Mouse (Mus musculus): ENCODE measurements at regions not wholly inside any gene's neighbourhood (a gene's known extent, or its start where the extent isn't known, plus 50 kb on each side); places are given as distances from the start of the nearest gene placed in this dataset.
A peak's percentile ranks its signal among the peaks of the same experiment; 100 is the strongest.

DNA sequence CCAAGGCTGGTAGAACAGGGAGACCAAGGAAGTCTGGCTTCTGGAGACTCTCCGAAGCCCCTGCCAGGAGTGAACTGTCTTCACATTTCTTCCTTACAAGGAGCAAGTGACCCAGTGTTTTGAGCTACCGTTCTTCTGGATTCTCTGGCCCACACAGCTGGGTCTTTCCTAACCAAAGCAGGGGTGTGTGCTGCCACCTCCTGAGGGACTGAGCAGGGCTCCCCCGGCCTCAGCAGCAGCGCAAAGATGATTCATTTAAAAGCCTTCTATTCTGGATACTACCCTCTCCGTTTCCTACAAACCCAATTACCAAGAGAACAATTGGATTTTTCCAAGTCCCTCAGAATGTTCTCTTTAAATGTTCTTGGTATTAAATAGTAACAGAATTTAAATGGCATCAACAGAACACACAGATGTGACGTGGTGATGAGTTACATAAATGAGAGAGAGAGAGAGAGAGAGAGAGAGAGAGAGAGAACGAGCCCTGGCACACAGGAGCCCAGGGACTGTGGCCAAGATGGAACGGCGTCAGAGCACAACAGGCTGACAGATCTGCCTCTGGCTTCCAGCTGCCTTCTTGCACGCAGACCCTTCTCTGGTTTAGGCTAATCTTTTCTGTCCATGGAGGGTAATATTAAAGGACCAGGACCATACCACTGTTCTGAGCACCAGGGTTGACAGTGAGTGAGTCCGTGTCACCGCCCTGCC, 191.6 kb downstream of the Agtpbp1 start:
- no peak for DNase-seq (ENCODE audit: low spot score in 2 of 2)

DNA sequence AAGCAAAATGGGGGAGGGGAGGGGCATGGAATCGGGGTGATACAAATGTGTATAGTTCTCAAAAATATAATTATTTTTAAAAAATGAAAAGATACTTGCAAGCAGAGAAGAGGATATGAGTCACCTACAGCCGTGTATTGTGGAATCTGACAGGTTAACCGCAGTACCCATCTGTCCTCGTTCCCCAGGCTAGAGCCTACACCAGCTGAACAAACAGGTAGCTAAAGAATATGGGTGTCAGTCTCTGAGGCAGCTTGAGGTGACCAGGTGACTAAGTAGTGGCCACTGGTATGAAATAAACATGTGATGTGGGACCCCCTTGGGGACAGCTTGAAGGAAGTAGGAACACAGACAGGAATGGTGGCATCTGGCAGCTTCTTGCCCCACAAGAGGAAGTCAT, 192.2 kb downstream of the Agtpbp1 start:
- DNase-seq (ENCODE audit: low spot score in 2 of 2) = no peak

DNA sequence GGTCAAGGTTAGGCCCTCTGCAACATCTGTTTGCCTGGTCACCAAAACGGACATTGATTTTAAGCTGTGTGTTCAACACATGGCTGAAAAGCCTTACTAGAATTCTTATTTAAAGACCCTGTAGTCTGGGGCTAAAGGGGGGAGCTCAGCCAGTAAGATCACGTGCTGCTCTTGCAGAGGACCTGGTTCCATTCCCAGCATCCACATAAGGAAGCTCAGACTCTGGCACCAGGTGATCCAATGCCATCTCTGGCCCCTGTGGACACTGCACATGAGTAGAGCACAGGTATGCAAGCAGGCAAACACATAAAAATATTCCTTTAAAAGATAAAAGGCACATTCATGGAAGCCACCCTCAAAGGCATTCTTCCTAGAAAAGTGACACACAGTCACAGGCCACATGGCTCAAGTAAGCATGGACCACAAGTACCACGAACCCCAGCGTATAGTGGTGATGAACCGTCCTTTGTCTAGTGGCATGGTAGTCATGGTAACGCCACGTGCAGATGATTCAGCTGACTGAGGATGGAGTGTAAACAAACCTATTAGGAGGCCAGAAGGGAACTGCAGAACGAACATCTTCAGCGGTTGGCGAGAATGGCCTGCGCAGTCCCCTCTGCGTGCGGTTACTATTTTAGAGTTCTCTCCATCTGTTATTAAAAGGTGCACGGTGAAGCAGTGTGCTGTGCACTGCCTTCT, 197.3 kb downstream of the Agtpbp1 start:
- DNase-seq (ENCODE audit: low spot score in 2 of 2) = no peak

DNA sequence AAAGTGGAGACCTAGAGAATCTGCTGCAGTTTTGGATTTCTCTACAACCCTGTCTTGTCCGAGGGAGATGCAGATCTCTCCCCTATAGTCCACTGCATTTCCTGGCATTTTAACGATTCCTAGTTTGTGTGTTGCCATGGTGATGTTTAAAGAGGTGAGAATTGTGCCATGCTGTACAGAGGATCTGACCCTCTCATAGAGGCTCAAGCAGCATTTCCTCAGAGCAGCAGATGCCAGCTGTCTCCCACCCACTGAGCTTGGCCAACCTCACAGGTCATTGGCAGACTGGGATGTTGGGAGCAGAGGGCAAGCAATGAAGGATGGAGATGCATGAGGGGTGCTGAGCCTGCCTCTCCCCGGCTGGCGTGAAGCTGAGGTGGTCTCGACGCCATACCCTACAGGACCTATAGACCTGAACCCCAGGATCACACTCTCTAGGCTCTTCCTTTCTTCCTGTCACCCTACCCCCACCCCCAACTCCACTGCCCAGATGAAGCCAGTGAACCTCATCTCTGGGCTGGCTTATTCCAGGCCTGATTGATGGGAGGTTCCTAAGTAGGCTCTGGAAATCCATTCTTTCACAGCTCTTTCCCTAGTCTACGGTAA, 198.0 kb downstream of the Agtpbp1 start:
- DNase-seq (ENCODE audit: low spot score in 2 of 2) = no peak

DNA sequence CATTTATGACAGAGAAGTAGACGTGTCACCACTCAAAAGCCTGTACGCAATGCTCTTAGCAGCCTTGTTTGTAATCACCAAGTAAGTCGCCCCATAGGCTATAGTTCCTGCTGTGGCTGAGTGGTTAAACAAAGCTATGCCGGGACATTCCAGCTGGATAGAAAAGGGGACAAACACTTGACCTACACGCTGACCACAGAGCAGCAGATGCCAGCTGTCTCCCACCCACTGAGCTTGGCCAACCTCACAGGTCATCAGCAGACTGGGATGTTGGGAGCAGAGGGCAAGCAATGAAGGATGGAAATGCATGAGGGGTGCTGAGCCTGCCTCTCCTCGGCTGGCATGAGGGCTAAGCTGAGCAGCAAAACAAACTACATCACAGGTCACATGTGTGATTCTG, 199.2 kb downstream of the Agtpbp1 start:
- no peak for DNase-seq (ENCODE audit: low spot score in 2 of 2)

DNA sequence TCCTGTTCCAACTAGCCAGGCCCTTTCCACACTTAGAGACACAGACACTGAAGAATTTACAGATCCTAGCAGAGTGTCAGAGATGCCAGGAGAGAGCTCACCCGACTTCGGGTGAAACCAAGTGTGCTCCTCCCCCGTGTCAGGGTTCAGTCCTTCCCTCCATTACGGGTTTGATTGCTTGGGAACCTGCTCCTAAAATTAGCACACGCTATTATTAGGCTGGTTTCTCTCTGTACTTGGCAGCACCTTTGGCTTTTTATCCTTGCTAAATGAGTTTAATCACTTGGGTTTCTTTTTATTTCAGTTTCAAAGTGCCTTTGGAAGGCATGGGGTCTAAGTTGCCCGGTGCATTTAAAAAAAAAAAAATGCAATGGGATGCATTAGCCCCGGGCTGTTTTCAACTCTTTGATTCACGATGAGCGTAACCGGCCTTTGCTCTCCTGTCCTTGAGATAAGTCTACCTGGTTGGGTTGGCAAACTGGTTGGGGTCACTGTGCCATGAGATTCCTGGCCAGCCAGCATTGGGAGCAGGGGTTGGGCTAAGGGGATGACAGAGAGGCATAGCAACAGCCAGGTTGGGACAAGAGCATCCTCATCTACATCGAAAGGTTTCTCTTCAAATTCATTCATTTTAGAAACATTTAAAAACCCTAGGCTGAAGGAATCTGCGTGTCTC, 214.7 kb downstream of the Agtpbp1 start:
- DNase-seq (ENCODE audit: low spot score in 2 of 2) = no peak

DNA sequence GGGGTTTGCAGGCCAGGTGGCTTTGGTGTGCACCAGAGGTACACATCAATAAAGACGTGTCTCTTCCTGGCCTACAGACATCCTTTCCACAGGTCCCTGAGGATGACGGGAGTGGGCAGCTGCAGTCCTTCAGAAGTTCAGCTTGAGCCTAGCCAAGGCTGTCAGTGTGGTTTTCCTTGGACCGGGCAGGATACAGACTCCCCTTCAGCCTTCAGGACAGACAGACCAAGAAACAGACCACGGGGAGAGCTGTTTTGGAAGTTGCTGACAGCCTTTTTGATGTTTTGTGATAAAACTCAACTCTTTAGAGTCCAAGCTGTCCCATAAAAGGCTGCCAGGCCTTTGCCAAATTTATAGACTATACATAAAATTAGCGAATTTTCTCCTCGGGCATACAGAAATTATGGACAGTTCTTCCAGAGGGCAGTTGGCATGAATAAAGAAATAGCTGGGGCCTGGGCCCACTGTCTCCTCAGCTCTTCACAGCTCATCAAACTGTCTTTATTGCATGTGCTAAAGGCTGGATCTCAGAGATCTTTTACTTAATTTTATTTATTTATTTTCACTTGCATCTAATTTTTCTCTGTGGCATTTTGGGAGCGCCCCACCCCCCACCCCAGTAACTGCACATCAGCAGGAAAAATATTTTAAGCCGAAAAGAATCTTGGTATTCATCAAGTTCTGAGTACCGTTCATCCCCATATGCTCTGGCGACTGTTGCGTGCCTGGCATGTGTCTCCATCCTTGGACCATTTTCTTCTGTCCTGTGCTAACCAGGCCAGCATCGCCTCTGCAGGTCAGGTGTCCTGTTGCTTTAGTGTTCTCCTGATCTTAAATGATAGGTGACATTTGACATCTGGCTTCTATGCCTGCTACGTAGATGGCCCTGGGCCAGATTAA, 216.2 kb downstream of the Agtpbp1 start:
- DNase-seq (ENCODE audit: low spot score in 2 of 2) = no peak

DNA sequence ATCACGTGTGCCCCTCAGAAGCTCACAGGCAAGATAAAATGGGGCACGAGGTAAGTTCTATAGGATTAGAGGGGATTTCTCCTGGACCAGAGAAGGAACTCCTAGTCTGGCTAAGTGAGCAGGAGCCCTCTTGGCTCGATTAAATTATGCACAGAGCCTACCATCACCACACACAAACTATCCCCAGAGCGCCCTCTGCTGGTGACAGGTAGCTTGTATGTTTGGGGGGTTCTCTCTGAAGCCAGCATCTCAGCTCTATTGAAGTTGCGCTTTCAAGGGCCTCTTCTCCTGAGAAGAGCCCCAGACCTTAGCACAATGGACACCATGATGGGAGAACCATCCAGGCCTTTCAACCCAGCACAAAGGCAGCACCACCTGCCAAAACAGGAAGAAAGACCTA, 219.6 kb downstream of the Agtpbp1 start:
- DNase-seq (ENCODE audit: low spot score in 2 of 2) = peak; percentile 34 to 79

DNA sequence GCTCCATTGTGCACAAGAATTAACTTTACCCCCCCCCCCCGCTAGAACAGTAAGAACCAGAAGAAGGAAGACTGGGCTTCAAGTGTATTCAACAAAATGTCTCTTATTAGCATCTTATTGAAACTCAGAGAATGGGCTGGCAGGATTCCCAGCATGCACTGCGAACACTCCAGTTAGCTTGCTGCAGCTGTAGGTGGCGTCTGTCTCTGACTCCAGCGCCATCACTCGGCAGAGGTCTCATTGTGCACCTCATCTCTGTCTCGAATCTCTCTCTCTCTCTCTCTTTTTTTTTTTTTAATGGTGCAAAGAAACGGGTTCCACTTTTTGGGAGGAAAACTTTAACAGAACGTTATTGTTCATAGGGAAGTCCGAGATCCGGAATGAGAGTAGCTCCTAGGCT, 221.6 kb downstream of the Agtpbp1 start:
- DNase-seq (ENCODE audit: low spot score in 2 of 2) = no peak

DNA sequence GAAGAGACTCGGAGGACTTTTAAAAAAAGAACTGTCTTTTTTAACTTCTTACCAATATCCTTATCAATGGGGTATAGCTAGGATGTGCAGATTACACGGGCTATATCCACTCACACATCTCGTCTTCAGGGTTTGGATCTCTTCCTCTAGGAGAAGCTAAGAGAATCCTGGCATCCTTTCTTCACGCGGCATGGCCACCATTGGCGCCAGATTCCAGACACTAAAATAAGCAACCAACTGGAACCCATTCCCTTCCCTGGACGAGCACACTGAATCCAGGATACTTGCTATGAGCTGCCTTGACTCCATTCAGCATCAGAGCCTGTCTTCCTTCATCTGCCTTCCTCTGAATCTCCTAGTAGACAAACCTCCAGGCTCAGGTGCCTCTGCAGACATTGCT, 223.7 kb downstream of the Agtpbp1 start:
- DNase-seq (ENCODE audit: low spot score in 2 of 2) = no peak

DNA sequence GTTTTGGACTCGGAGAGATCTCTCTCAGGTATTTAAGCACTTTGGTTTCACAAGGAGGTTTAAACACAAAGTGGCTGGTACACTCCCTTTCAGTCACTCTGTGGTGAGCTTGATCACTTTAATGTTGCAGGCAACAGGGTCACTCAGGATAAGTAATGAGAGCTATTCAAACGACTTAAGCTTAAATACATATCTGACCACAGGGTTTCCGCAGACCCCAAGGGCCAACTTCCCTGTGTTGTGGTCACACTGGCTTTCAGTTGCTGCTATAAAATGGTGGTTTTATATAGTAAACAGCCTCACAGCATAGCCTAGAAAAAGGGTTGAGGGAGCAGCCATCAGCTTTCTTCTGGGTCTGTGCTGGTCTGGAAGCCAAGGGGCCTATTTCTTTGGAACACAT, 225.0 kb downstream of the Agtpbp1 start:
- no peak for DNase-seq (ENCODE audit: low spot score in 2 of 2)

DNA sequence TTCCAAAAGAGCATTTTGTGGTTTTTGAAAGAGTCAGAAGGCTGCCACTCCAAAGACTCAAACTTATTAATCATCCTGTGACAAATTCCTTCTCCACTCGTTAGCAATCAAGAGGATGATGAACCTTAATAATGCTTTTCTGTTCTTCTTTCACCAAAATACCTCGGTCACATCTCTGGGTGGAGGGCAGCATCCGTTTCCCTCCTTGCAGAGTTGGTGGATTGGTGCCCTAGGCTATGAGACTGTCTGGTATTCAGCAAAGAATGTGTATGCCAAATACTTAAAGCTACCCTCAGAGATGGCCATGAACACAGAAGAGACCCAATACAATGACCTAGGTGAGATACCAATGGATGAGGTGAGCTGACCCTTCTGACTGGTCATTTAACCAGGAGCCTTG, 226.6 kb downstream of the Agtpbp1 start:
- DNase-seq (ENCODE audit: low spot score in 2 of 2) = no peak

DNA sequence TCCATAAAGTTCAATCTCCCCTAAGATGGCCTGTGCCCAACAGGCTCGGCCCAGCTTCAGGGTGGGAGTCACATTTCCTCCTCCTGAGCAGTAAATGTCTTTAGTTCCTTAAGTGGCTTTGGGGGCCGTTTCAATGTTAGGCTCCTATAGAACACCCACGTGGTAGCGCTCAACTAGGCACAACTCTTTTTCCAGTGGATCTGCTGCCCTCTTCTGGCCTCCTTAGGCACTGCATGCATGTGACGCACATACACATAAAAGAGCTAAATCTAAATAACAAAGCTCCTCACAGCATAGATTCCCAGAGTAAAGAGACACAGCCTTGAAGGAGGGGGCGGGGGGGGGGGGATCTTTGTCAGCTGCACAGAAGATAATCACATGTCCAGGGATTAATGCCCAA, 233.6 kb downstream of the Agtpbp1 start:
- DNase-seq (ENCODE audit: low spot score in 2 of 2) = no peak

DNA sequence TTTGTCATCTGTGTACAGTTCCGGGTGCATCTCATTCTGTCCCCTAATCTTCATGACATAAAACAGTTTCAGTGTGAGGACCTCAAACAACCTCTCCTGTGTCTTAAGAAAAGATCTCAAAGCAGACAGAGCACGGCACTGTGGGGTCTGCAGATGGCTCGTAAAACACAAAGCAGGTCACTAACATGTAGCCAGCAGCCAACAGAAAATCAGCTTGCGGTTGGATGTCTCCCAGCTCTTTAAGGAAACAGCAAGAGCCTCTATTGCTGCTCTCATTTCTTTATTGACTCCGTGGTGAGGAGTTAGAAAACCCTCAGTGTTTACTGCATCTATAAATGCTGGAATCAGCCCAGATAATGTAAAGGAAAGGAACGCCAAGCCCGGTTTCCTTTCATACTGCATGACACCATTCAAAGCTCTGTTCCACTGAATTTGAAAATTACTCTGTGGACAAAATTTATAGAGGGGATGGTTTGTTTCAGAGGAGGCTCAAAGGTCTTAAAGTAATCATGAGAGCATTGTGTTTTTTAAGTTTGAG, 234.3 kb downstream of the Agtpbp1 start:
- no peak for DNase-seq (ENCODE audit: low spot score in 2 of 2)

DNA sequence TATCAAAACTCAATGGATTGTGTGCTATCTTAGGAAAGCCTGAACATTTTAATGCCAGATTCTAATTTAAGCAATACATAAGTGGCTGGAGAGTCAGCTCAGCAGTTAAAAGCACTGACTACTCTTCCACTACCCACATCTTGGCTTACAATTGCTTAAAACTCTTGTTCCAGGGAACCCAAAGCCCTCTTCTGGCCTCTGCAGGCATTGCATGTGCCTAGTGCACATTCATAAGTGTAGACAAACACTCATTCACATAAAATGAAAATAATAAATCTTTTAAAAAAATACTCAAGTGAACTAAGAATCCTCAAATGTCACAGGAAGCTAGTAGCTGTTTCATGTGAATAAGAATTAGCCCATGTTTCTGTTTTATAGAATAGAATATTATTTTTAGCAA, 236.5 kb downstream of the Agtpbp1 start:
- DNase-seq (ENCODE audit: low spot score in 2 of 2) = no peak

DNA sequence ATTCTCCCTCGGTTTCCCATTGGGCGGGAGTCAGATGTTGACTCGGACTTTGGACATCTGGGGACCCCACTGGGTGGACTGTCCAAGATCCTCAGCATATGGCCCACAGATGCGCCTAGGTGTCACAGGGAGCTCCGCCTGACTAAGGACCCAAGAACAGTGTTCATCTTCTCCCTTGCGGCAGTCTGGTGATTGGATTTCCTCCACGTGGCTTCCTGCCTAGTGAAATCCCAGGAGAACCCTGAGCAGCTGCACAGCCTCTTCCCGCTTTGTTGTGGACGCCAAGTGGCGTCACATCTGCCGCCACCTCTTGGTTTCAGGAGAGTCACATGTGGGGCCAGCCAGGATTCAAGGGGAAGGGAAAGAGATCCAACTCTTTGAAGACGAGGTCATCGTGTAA, 243.2 kb downstream of the Agtpbp1 start:
- DNase-seq (ENCODE audit: low spot score in 2 of 2) = no peak

DNA sequence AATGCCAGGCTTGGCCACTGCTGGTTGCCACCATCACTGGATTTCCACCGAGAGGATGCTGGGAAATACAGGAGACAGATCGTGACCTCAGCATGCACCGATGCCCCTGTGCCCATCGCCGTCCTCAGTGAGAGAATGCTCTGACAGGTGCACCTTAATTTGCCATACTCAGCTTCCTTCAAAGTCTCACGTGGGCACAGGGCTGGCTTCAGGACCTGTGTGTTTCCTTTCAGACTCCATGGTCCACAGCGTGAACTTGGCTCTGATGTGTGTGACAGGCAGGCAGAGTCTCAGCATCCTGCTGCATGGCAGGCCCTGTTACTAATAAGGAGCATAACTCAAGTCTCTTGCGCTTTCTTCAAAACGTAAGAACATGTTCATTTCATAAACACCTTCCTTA, 246.6 kb downstream of the Agtpbp1 start:
- no peak for DNase-seq (ENCODE audit: low spot score in 2 of 2)

DNA sequence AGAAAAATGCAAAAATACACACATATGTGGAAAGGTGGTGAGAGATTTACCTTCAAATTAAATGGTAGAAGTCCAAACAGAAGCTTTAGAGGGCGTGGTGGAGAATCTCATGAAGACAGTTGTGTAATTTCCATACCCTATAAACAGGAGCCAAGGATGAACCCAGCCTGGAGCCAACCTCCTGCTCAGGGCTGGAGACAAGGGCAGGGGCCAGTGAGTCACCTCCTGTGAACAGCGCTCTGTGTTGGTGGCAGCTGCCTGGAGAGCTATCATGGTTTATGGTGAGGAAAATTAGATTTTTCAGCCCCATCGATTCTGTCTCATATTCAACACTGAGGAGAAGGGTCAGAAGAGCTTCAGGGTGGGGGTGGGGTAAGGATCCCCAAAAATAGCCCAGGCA, 261.1 kb downstream of the Agtpbp1 start:
- DNase-seq (ENCODE audit: low spot score in 2 of 2) = no peak

DNA sequence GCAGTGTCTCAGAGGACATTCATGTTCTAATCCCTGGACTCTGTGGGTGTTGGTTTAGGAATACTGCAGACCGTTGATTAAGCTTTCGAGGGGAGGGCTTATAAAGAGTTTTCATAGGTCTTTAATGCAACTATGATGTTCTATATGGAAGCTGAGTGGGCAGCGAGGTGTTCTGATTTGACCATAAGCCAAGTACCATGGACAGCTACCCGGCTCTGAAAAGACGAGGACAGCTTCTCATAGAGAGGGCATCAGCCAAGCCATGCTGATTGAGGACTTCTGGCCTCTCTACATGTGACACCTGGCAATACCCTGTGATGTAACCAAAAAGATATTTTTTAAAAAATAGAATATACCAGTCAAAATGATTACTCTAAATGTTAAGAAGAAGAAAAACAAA, 261.6 kb downstream of the Agtpbp1 start:
- DNase-seq (ENCODE audit: low spot score in 2 of 2) = no peak

DNA sequence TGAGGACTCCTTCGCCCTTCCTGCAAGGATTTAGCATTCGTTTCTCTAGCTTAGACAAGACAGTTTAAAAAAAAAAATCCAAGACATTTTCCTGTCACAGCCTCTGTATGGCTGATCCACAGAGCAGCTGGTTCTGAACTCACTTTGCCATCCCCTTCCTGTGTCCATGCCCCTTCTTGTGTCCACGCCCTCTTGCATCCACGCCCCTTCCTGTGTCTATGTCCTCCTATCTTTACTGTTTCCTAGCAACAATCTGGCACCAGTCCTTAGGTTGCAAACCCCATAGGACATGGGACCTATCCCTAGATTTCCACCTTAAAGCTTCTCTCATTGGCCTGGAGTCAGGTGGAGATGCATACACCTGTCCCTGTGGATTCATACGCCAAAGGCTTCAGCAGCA, 264.8 kb downstream of the Agtpbp1 start:
- no peak for DNase-seq (ENCODE audit: low spot score in 2 of 2)

DNA sequence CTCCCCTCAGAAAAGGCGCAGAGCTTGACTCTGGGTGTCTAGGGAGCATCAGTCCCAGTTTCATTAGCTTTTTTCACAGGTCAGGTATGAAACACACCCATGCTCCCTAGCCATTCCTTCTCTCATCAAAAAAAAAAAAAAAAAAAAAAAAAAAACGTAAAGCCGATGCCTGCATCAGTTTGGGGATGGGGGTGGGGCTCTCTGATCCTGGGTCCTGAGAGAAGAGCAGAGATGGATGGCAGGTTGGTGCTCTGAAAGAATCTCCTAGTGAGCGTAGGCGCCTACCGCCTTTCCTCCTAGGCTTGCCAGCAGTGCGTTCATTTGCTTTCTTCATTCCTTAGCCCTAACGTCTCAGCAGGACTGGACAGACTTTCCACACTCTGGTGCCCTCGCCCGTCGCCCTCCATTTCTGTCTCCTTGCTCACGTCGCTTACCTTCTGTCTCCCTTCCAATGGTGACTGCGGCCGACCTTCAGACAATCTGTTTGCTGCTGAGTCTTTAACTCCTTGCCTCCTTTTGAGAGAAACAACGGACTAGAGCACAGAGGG, 267.5 kb downstream of the Agtpbp1 start:
- DNase-seq (ENCODE audit: low spot score in 2 of 2) = no peak

Measured in frontal cortex, postnatal 10 days (tissue).